Mouse (Mus musculus) heart, postnatal 0 days (tissue): ENCODE data around the gene Olfr1454. TPM values are rescaled to one million over a fixed set of nuclear protein-coding genes. Genes with fewer than 3 reads are reported as not detected.

ENCODE experiments used
- ATAC-seq: fragments of 200-750 bp; cut with Nextera tagmentation; 2 replicates; pipeline ENCODE4 v1.8.0; 2017; ENCODE audit warnings: low read depth, moderate number of reproducible peaks, moderate library complexity; ENCODE audit not compliant: insufficient read depth
- DNase-seq: peaks from one replicate; pipeline ENCODE4 v3.0.0-alpha.2; 2016; ENCODE audit warnings: low spot score
- H3K27ac ChIP-seq: fragments of 300-500 bp; sonication (generic); 2 replicates; pipeline ENCODE4 v1.5.1; 2014; ENCODE audit warnings: low read depth, mild to moderate bottlenecking
- H3K27me3 ChIP-seq: fragments of 300-500 bp; sonication (generic); 2 replicates; pipeline ENCODE4 v1.6.1; 2014; ENCODE audit warnings: low read length, mixed read lengths; ENCODE audit not compliant: control insufficient read depth, insufficient read depth
- H3K36me3 ChIP-seq: fragments of 300-500 bp; sonication (generic); replicated peaks from 2 replicates; pipeline ENCODE4 v1.6.1; 2014; ENCODE audit warnings: low read length, mixed read lengths; ENCODE audit not compliant: control insufficient read depth, insufficient read depth
- H3K4me1 ChIP-seq: fragments of 300-500 bp; sonication (generic); 2 replicates; pipeline ENCODE4 v1.6.1; 2014; ENCODE audit warnings: antibody characterized with exemption; ENCODE audit not compliant: control insufficient read depth, insufficient read depth
- H3K4me2 ChIP-seq: fragments of 300-500 bp; sonication (generic); 2 replicates; pipeline ENCODE4 v1.6.1; 2014; ENCODE audit warnings: low read depth, mild to moderate bottlenecking, low read length, moderate library complexity
- H3K4me3 ChIP-seq: fragments of 300-500 bp; sonication (generic); 2 replicates; pipeline ENCODE4 v1.5.1; 2014; ENCODE audit warnings: low read depth, low read length
- H3K9ac ChIP-seq: fragments of 300-500 bp; sonication (generic); replicated peaks from 2 replicates; pipeline ENCODE4 v1.6.1; 2014; ENCODE audit warnings: low read depth, low read length, mixed read lengths
- H3K9me3 ChIP-seq: fragments of 300-500 bp; sonication (generic); replicated peaks from 2 replicates; pipeline ENCODE4 v1.6.1; 2016; ENCODE audit warnings: low read length; ENCODE audit not compliant: control insufficient read depth
- CTCF ChIP-seq: IDR thresholded peaks from 2 replicates; pipeline ENCODE4 v1.5.1; 2016; ENCODE audit warnings: antibody characterized with exemption, control low read depth, low read depth
- EP300 ChIP-seq: IDR thresholded peaks from 2 replicates; pipeline ENCODE4 v1.6.1; 2016; ENCODE audit warnings: antibody characterized with exemption, low read depth
- WGBS: fragments of 180-500 bp; shearing (Covaris S2); extraction: QIAGEN DNeasy Blood & Tissue Kit; methylation state at CpG from one replicate; pipeline ENCODE4 v1.1.7; 2014; 5-methylcytosine and 5-hydroxymethylcytosine counted together
- polyA plus RNA-seq: library from polyadenylated mRNA; unstranded; fragments of >200 nt; fragmentation: Nextera tagmentation; extraction: Ambion mirVana; gene quantifications from 2 replicates; pipeline ENCODE4 v1.2.1, GENCODE M21; 2015
- total RNA-seq: library from RNA; depleted of rRNA; stranded (reverse); fragments of >200 nt; gene quantifications from 2 replicates; pipeline ENCODE4 v1.2.3, GENCODE M21; 2014; ENCODE audit warnings: low replicate concordance; rRNA removed

Gene Olfr1454
- total RNA-seq (not detected in 2 replicates), polyA plus RNA-seq (not detected in 2 replicates)

DNA sequence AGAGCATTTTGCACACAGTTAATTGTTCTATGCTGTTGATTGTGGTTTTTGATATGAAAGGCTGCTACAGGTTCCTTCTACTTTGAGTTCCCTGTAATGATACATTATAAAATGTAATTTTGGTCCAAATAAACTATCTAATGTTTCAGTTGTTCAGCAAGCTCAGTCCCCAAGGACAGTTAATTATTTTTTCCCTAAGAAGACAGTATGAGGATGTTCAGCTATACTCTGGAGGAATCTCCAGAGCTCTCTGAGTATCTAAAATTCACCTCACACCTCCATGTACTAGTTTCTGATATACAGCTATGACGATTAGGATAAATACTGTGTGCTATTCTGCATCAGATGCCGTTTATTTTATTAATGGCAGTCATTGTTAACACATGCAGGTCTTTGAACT is at the start of gene Olfr1454:
Gene Olfr1454 (plus strand): TSS at position 301 of the 400 bp plus-strand sequence.
- H3K9ac ChIP-seq = no peak within 1 kb of the TSS
- H3K9me3 ChIP-seq = peaks cover 9% of the 10 kb centered on the region; the same call in 1 of the 2 replicates
- no peak for TF ChIP-seq CTCF
- no peak for TF ChIP-seq EP300
- ATAC-seq (no peak), DNase-seq (no peak)
- H3K4me2 ChIP-seq = no peak within 1 kb of the TSS
- 40% methylated on average over 2 of the region's 2 CpGs for WGBS
- H3K27me3 ChIP-seq = no peaks in the 10 kb centered on the region
- no peak within 1 kb of the TSS for H3K27ac ChIP-seq
- no peaks in the 10 kb centered on the region for H3K4me1 ChIP-seq
- H3K4me3 ChIP-seq = no peak within 1 kb of the TSS
- H3K36me3 ChIP-seq = no peaks in the 10 kb centered on the region

GRCm38 (mm10) chr19:13028227-13028626 is 32.2 kb upstream of the Olfr1454 start, which contains the start of gene Olfr1453:
Gene Olfr1453, minus strand, starts transcription at chr19:13028327.
- ATAC-seq (no peak), DNase-seq (no peak)
- Histone ChIP-seq H3K27me3 (no peaks in the 10 kb centered on the region), H3K9me3 (no peaks in the 10 kb centered on the region), H3K27ac (no peak within 1 kb of the TSS), H3K4me3 (no peak within 1 kb of the TSS), H3K36me3 (no peaks in the 10 kb centered on the region), H3K4me2 (no peak within 1 kb of the TSS), H3K9ac (no peak within 1 kb of the TSS), H3K4me1 (no peaks in the 10 kb centered on the region)
- TF ChIP-seq EP300 = no peak
- no peak for TF ChIP-seq CTCF
- 33% methylated on average over 1 of the region's 1 CpGs for WGBS

DNA sequence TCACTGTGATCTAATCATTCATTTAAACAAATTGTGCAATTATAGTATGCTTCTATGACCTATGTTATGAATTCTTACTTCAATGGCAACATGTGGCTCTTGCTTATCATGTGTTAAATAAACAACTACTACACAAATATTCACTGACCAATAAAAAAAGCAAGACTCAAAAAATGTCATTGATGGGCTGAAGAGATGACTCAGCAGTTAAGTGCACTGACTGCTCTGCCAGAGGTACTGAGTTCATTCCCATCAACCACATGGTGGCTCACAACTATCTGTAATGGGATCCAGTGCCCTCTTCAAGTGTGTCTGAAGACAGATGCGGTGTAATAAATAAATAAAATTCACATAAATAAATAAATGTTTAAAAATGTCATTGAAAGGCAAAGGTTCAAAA is 33.5 kb downstream of the Olfr1454 start:
- Histone ChIP-seq H3K4me1 (no peaks in the 10 kb centered on the region), H3K9me3 (peaks cover 16% of the 10 kb centered on the region; the same call in 1 of the 2 replicates), H3K27me3 (no peaks in the 10 kb centered on the region), H3K9ac (no peak overlapping the region), H3K4me3 (no peak overlapping the region), H3K36me3 (no peaks in the 10 kb centered on the region), H3K27ac (no peak overlapping the region), H3K4me2 (no peak overlapping the region)
- TF ChIP-seq EP300 (no peak), CTCF (no peak)
- DNase-seq = no peak
- ATAC-seq = no peak
- WGBS = 59% methylated on average over 1 of the region's 1 CpGs

GRCm38 (mm10) chr19:13097791-13098190 is 37.4 kb downstream of the Olfr1454 start, which contains the start of gene Olfr1457:
Gene Olfr1457, minus strand, starts transcription at chr19:13097891.
- Histone ChIP-seq H3K27me3 (no peaks in the 10 kb centered on the region), H3K27ac (no peak within 1 kb of the TSS), H3K4me1 (no peaks in the 10 kb centered on the region), H3K9me3 (0 out of 2 replicates have a peak, but pooled peaks cover 4% of the 10 kb centered on the region), H3K36me3 (no peaks in the 10 kb centered on the region), H3K4me3 (no peak within 1 kb of the TSS), H3K9ac (no peak within 1 kb of the TSS), H3K4me2 (no peak within 1 kb of the TSS)
- TF ChIP-seq EP300 (no peak), CTCF (no peak)
- WGBS = 53% methylated on average over 2 of the region's 2 CpGs
- ATAC-seq (no peak), DNase-seq (no peak)

DNA sequence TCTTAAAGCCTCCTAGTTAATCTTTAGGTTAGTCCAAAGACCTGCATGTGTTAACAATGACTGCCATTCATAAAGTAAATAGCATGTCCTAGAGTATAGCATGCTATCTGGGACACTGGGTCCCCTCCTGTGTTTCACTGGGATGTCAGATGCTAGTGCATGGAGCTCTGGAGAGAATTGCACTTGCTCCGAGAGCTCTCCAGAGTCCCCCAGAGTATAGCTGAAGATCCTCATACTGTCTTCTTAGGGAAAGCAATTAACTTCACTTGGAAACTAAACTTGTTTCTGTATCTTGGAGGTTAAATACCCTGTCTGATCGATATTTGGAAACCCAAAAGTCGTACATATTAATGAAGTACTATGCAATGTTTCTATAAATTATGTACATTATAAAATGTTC is 46.3 kb downstream of the Olfr1454 start, which contains the start of gene Olfr1458:
Gene Olfr1458 (minus strand): TSS at position 101 of the 400 bp plus-strand sequence.
- no peak for ATAC-seq
- no peaks in the 10 kb centered on the region for H3K36me3 ChIP-seq
- 57% methylated on average over 3 of the region's 3 CpGs for WGBS
- no peaks in the 10 kb centered on the region for H3K9me3 ChIP-seq
- no peak within 1 kb of the TSS for H3K4me3 ChIP-seq
- H3K9ac ChIP-seq = no peak within 1 kb of the TSS
- H3K4me2 ChIP-seq = no peak within 1 kb of the TSS
- no peak for DNase-seq
- no peaks in the 10 kb centered on the region for H3K27me3 ChIP-seq
- no peak for TF ChIP-seq EP300
- TF ChIP-seq CTCF = no peak
- no peaks in the 10 kb centered on the region for H3K4me1 ChIP-seq
- H3K27ac ChIP-seq = no peak within 1 kb of the TSS

Other genes starting within 250 kb of the Olfr1454 start
- not detected in 2 replicates for gene Gm5244, start 213.9 kb upstream of the Olfr1454 start, total RNA-seq
- not detected in 2 replicates for gene Gm5244, start 213.9 kb upstream of the Olfr1454 start, polyA plus RNA-seq
- not detected in 2 replicates for gene Olfr1444, start 203.3 kb upstream of the Olfr1454 start, total RNA-seq
- gene Olfr1444, start 203.3 kb upstream of the Olfr1454 start, polyA plus RNA-seq = not detected in 2 replicates
- gene Olfr1445, start 176.8 kb upstream of the Olfr1454 start, total RNA-seq = not detected in 2 replicates
- not detected in 2 replicates for gene Olfr1445, start 176.8 kb upstream of the Olfr1454 start, polyA plus RNA-seq
- not detected in 2 replicates for gene Olfr1446, start 167.1 kb upstream of the Olfr1454 start, total RNA-seq
- gene Olfr1446, start 167.1 kb upstream of the Olfr1454 start, polyA plus RNA-seq = not detected in 2 replicates
- gene Olfr1447, start 156.9 kb upstream of the Olfr1454 start, total RNA-seq = not detected in 2 replicates
- not detected in 2 replicates for gene Olfr1447, start 156.9 kb upstream of the Olfr1454 start, polyA plus RNA-seq
- not detected in 2 replicates for gene Olfr1448, start 136.2 kb upstream of the Olfr1454 start, total RNA-seq
- not detected in 2 replicates for gene Olfr1448, start 136.2 kb upstream of the Olfr1454 start, polyA plus RNA-seq
- gene Olfr1449, start 129.8 kb upstream of the Olfr1454 start, total RNA-seq = not detected in 2 replicates
- not detected in 2 replicates for gene Olfr1449, start 129.8 kb upstream of the Olfr1454 start, polyA plus RNA-seq
- gene Olfr1450, start 110.4 kb upstream of the Olfr1454 start, total RNA-seq = not detected in 2 replicates
- gene Olfr1450, start 110.4 kb upstream of the Olfr1454 start, polyA plus RNA-seq = not detected in 2 replicates
- gene Olfr1451, start 65.6 kb upstream of the Olfr1454 start, total RNA-seq = not detected in 2 replicates
- not detected in 2 replicates for gene Olfr1451, start 65.6 kb upstream of the Olfr1454 start, polyA plus RNA-seq
- gene Olfr1453, start 32.3 kb upstream of the Olfr1454 start, total RNA-seq = not detected in 2 replicates
- gene Olfr1453, start 32.3 kb upstream of the Olfr1454 start, polyA plus RNA-seq = not detected in 2 replicates
- not detected in 2 replicates for gene Olfr1457, start 37.3 kb downstream of the Olfr1454 start, total RNA-seq
- not detected in 2 replicates for gene Olfr1457, start 37.3 kb downstream of the Olfr1454 start, polyA plus RNA-seq
- not detected in 2 replicates for gene Olfr1458, start 46.2 kb downstream of the Olfr1454 start, total RNA-seq
- not detected in 2 replicates for gene Olfr1458, start 46.2 kb downstream of the Olfr1454 start, polyA plus RNA-seq
- not detected in 2 replicates for gene Olfr1459, start 88.9 kb downstream of the Olfr1454 start, total RNA-seq
- not detected in 2 replicates for gene Olfr1459, start 88.9 kb downstream of the Olfr1454 start, polyA plus RNA-seq
- not detected in 2 replicates for gene Olfr1461, start 102.4 kb downstream of the Olfr1454 start, total RNA-seq
- gene Olfr1461, start 102.4 kb downstream of the Olfr1454 start, polyA plus RNA-seq = not detected in 2 replicates
- gene Olfr1462, start 125.1 kb downstream of the Olfr1454 start, total RNA-seq = not detected in 2 replicates
- gene Olfr1462, start 125.1 kb downstream of the Olfr1454 start, polyA plus RNA-seq = not detected in 2 replicates
- not detected in 2 replicates for gene Olfr1463, start 170.7 kb downstream of the Olfr1454 start, total RNA-seq
- not detected in 2 replicates for gene Olfr1463, start 170.7 kb downstream of the Olfr1454 start, polyA plus RNA-seq